Mouse (Mus musculus) olfactory bulb, adult 2 months (tissue): ENCODE data around the gene Map4k3.
"Not testable (repeated sequence)": the region's sequence is repeated elsewhere in the genome, so short reads cannot be mapped to it uniquely, and the experiment has no call there.

Experiments
- CTCF ChIP-seq: fragments of 200-500 bp; IDR thresholded peaks from 2 replicates; pipeline ENCODE4 v1.5.1; 2012; ENCODE audit warnings: low read depth, mild to moderate bottlenecking, low read length, moderate library complexity; ENCODE audit not compliant: insufficient read depth
- POLR2A ChIP-seq: fragments of 200-500 bp; IDR thresholded peaks from 2 replicates; pipeline ENCODE4 v1.6.1; 2012; ENCODE audit warnings: mild to moderate bottlenecking, low read depth, low read length, moderate library complexity; ENCODE audit not compliant: insufficient read depth

DNA sequence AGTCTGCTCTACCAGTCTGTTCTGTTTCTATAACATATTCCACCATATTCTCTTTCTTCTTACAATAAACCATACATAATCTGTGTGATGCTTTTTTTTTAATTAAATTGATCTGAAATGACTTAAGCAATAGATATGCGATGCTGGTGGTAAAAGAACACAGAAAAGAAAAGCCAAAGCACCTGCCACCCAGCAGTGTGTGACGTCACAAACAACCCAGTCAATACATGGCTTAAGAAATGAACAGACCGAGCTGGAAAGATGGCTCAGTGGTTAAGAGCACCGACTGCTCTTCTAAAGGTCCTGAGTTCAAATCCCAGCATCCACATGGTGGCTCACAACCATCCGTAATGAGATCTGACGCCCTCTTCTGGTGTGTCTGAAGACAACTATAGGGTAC lies 2.0 kb upstream of the Map4k3 start:
- not testable (repeated sequence) for TF ChIP-seq CTCF, POLR2A
